Mouse (Mus musculus) intestine, embryonic 14.5 days (tissue): Measurements from ENCODE around the gene Inava. TPM values are rescaled to one million over a fixed set of nuclear protein-coding genes. Genes with fewer than 3 reads are reported as not detected.

ENCODE experiments used
- ATAC-seq: fragments of 200-750 bp; cut with Nextera tagmentation; replicated peaks from 2 replicates; pipeline ENCODE4 v1.8.0; 2017; ENCODE audit warnings: low read depth, moderate number of reproducible peaks, moderate TSS enrichment, moderate library complexity; ENCODE audit not compliant: low FRiP score, low TSS enrichment
- DNase-seq: peaks from one replicate; pipeline ENCODE4 v3.0.0-alpha.2; 2018; ENCODE audit warnings: low spot score
- H3K27ac ChIP-seq: fragments of 300-500 bp; sonication (generic); 2 replicates; pipeline ENCODE4 v1.5.1; 2014; ENCODE audit warnings: low read depth, mild to moderate bottlenecking, control low read depth
- H3K27me3 ChIP-seq: fragments of 300-500 bp; sonication (generic); replicated peaks from 2 replicates; pipeline ENCODE4 v1.6.1; 2014; ENCODE audit warnings: low read length, control low read depth; ENCODE audit not compliant: control insufficient read depth, insufficient read depth
- H3K36me3 ChIP-seq: fragments of 300-500 bp; sonication (generic); 2 replicates; pipeline ENCODE4 v1.6.1; 2014; ENCODE audit warnings: low read length, control low read depth; ENCODE audit not compliant: control insufficient read depth, insufficient read depth
- H3K4me1 ChIP-seq: fragments of 300-500 bp; sonication (generic); replicated peaks from 2 replicates; pipeline ENCODE4 v1.6.1; 2014; ENCODE audit warnings: low read length, control low read depth, mixed read lengths; ENCODE audit not compliant: control insufficient read depth, insufficient read depth
- H3K4me2 ChIP-seq: fragments of 300-500 bp; sonication (generic); 2 replicates; pipeline ENCODE4 v1.6.1; 2014; ENCODE audit warnings: low read length
- H3K4me3 ChIP-seq: fragments of 300-500 bp; sonication (generic); 2 replicates; pipeline ENCODE4 v1.5.1; 2014; ENCODE audit warnings: low read depth, low read length, control low read depth, mixed read lengths
- H3K9ac ChIP-seq: fragments of 300-500 bp; sonication (generic); 2 replicates; pipeline ENCODE4 v1.6.1; 2014; ENCODE audit warnings: mild to moderate bottlenecking, low read length
- H3K9me3 ChIP-seq: fragments of 300-500 bp; sonication (generic); 2 replicates; pipeline ENCODE4 v1.6.1; 2016; ENCODE audit warnings: low read length, control low read depth; ENCODE audit not compliant: control insufficient read depth
- WGBS: fragments of 180-500 bp; shearing (Covaris S2); extraction: QIAGEN DNeasy Blood & Tissue Kit; methylation state at CpG from one replicate; pipeline ENCODE4 v1.1.7; 2014; 5-methylcytosine and 5-hydroxymethylcytosine counted together
- polyA plus RNA-seq: library from polyadenylated mRNA; unstranded; fragments of >200 nt; fragmentation: Nextera tagmentation; extraction: Ambion mirVana; gene quantifications from 2 replicates; pipeline ENCODE4 v1.2.1, GENCODE M21; 2014

The Inava gene
- polyA plus RNA-seq, 1 experiment from 2014 or later: 32.5 TPM

- DNase-seq (no peak), ATAC-seq (no peak)
- Histone ChIP-seq H3K4me3 (no peak overlapping the region), H3K4me1 (no peaks in the 10 kb centered on the region), H3K27me3 (no peaks in the 10 kb centered on the region), H3K9me3 (no peaks in the 10 kb centered on the region), H3K36me3 (peaks cover 57% of the 10 kb centered on the region), H3K9ac (no peak overlapping the region), H3K4me2 (no peak overlapping the region), H3K27ac (no peak overlapping the region)
- WGBS: 81% methylated on average over 2 of the region's 2 CpGs
Measured at GRCm38 (mm10) chr1:136165436-136165835, 68.6 kb downstream of the Inava start.

Other genes starting within 250 kb of the Inava start
- gene Igfn1, start 227.9 kb downstream of the Inava start, polyA plus RNA-seq: not detected in 2 replicates
- gene Tmem9, start 226.1 kb downstream of the Inava start, polyA plus RNA-seq: 90.6 and 99.5 TPM in 2 replicates
- 0.35 TPM in 1 of 2 replicates, not detected in the other for gene Ascl5, start 183.5 kb downstream of the Inava start, polyA plus RNA-seq
- 0.08 TPM in 1 of 2 replicates, not detected in the other for gene Cacna1s, start 181.5 kb downstream of the Inava start, polyA plus RNA-seq
- gene Kif21b, start 102.9 kb downstream of the Inava start, polyA plus RNA-seq: 5.1 and 5.6 TPM in 2 replicates
- gene Mroh3, start 21.4 kb downstream of the Inava start, polyA plus RNA-seq: 0.91 and 1.1 TPM in 2 replicates
- not detected in 2 replicates for gene Gpr25, start 26.6 kb upstream of the Inava start, polyA plus RNA-seq
- gene Camsap2, start 111.8 kb upstream of the Inava start, polyA plus RNA-seq: 14.2 and 16.2 TPM in 2 replicates
- 12.9 and 14.9 TPM in 2 replicates for gene Ddx59, start 181.0 kb upstream of the Inava start, polyA plus RNA-seq
- 7.6 and 7.8 TPM in 2 replicates for gene Kif14, start 232.1 kb upstream of the Inava start, polyA plus RNA-seq